Mouse (Mus musculus) ES-Bruce4 (cell line): ENCODE data around the gene Celsr1.

Experiments used
- CTCF ChIP-seq: IDR thresholded peaks from one replicate; pipeline ENCODE4 v1.8.1; 2011; ENCODE audit warnings: low read depth, low read length
- EP300 ChIP-seq: IDR thresholded peaks from 2 replicates; pipeline ENCODE4 v1.6.1; 2011; ENCODE audit warnings: low read depth, low read length; ENCODE audit not compliant: insufficient read depth
- POLR2A ChIP-seq: IDR thresholded peaks from one replicate; pipeline ENCODE4 v1.8.1; 2011; ENCODE audit warnings: low read length; ENCODE audit not compliant: insufficient read depth

DNA sequence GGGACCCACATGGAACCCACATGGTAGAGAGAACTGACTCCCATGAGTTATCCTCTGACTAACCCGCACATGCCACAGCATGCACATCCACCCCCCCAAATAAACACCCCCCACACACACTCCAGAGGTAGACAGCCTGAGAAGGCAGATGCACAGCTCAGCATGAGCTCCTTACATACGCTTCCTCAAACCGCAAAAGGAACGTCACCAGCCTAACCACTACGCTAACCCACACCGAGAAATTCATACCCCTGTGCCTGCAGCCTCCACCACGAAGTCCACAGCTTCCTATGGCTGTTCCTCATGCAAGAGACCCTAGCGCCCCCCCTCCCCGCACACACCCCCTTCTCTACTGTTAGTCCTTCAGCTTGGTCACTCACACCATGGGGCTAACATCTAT lies 11.6 kb downstream of the Celsr1 start:
- TF ChIP-seq POLR2A (no peak), EP300 (no peak), CTCF (no peak)
